Mouse (Mus musculus): ENCODE results near the gene Pdcd2. TPM values are rescaled to one million over a fixed set of nuclear protein-coding genes. Genes with fewer than 3 reads are reported as not detected.

Gene Pdcd2
- total RNA-seq (2014; rRNA removed; ENCODE audit: low replicate concordance) = 42.7 and 72.9 TPM in 2 replicates
- 28.5 and 29.6 TPM in 2 replicates for polyA plus RNA-seq (2015; fragmentation: Nextera tagmentation; extraction: Ambion mirVana)

GRCm38 (mm10) chr17:15526986-15527810 is at the start of gene Pdcd2:
Gene Pdcd2 (minus strand): TSS chr17:15527301.
- ATAC-seq (ENCODE audit: insufficient read depth, low read depth) (peak; percentile 99), DNase-seq (ENCODE audit: low spot score) (peak; percentile 85)
- Histone ChIP-seq H3K9ac (replicated peaks; ENCODE audit: low read depth, low read length) (peak within 1 kb of the TSS; percentile 56), H3K9me3 (replicated peaks; ENCODE audit: control insufficient read depth, low read length) (no peaks in the 10 kb centered on the region), H3K4me1 (ENCODE audit: control insufficient read depth, insufficient read depth) (peaks cover 8% of the 10 kb centered on the region), H3K4me2 (ENCODE audit: low read depth, low read length) (peak within 1 kb of the TSS; percentile 82), H3K36me3 (replicated peaks; ENCODE audit: control insufficient read depth, insufficient read depth, low read length) (peaks cover 28% of the 10 kb centered on the region), H3K27ac (ENCODE audit: low read depth) (peak within 1 kb of the TSS; percentile 84), H3K27me3 (ENCODE audit: control insufficient read depth, insufficient read depth, low read length) (no peaks in the 10 kb centered on the region), H3K4me3 (ENCODE audit: low read depth, low read length) (peak within 1 kb of the TSS; percentile 61)
- WGBS = under 1% methylated on average over 51 of the region's 55 CpGs
- TF ChIP-seq EP300 (IDR thresholded peaks at IDR 0.05; ENCODE audit: low read depth) (no peak), CTCF (IDR thresholded peaks at IDR 0.05; ENCODE audit: low read depth) (peak; percentile 33)

DNA sequence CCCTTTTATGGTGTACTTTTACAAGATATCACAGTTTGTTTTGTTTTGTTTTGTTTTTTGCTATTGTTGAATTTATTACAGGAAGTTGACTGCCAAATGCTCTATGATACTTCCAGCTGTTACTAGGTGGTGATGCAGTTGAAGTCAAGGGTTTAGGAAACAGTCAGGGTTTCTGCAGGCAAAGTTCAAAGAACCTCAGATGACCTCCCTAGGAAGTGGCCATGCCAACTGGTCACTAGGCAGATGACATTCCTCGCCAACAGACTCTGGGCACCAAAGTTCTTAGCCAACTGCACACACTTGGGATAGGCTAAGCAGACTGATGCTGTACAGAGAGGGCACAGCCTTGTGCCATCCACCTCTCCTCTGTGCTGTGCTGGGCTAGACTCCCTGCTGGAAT is 48.0 kb upstream of the Pdcd2 start:
- Histone ChIP-seq H3K36me3 (replicated peaks; ENCODE audit: control insufficient read depth, insufficient read depth, low read length) (no peaks in the 10 kb centered on the region), H3K4me3 (ENCODE audit: low read depth, low read length) (no peak overlapping the region), H3K4me2 (ENCODE audit: low read depth, low read length) (no peak overlapping the region), H3K27me3 (ENCODE audit: control insufficient read depth, insufficient read depth, low read length) (no peaks in the 10 kb centered on the region), H3K4me1 (ENCODE audit: control insufficient read depth, insufficient read depth) (no peaks in the 10 kb centered on the region), H3K9me3 (replicated peaks; ENCODE audit: control insufficient read depth, low read length) (no peaks in the 10 kb centered on the region), H3K9ac (replicated peaks; ENCODE audit: low read depth, low read length) (no peak overlapping the region), H3K27ac (ENCODE audit: low read depth) (no peak overlapping the region)
- no peak for ATAC-seq (ENCODE audit: insufficient read depth, low read depth)
- 52% methylated on average over 1 of the region's 1 CpGs for WGBS
- TF ChIP-seq CTCF (IDR thresholded peaks at IDR 0.05; ENCODE audit: low read depth) (no peak), EP300 (IDR thresholded peaks at IDR 0.05; ENCODE audit: low read depth) (no peak)
- no peak for DNase-seq (ENCODE audit: low spot score)

DNA sequence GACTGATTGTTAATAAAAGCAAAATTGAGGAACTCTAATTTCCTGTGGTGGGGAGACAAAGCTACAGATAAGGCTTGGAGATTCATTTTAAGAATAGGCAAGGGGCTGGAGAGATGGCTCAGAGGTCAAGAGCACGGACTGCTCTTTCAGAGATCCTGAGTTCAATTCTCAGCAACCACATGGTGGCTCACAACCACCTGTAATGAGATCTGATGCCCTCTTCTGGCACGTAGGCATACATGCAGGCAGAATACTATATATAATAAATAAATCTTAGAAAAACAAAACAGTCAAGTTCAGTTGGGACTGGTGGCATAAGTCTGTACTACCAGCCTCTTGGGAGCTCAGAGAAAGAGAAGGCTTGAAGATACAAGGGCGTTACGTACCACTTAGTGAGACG is 39.8 kb upstream of the Pdcd2 start:
- Histone ChIP-seq H3K9ac (replicated peaks; ENCODE audit: low read depth, low read length) (no peak overlapping the region), H3K4me1 (ENCODE audit: control insufficient read depth, insufficient read depth) (peaks cover 5% of the 10 kb centered on the region; the same call in 1 of the 2 replicates), H3K27me3 (ENCODE audit: control insufficient read depth, insufficient read depth, low read length) (no peaks in the 10 kb centered on the region), H3K4me2 (ENCODE audit: low read depth, low read length) (no peak overlapping the region), H3K9me3 (replicated peaks; ENCODE audit: control insufficient read depth, low read length) (no peaks in the 10 kb centered on the region), H3K27ac (ENCODE audit: low read depth) (no peak overlapping the region), H3K36me3 (replicated peaks; ENCODE audit: control insufficient read depth, insufficient read depth, low read length) (no peaks in the 10 kb centered on the region), H3K4me3 (ENCODE audit: low read depth, low read length) (no peak overlapping the region)
- 61% methylated on average over 5 of the region's 5 CpGs for WGBS
- ATAC-seq (ENCODE audit: insufficient read depth, low read depth) (no peak), DNase-seq (ENCODE audit: low spot score) (no peak)
- TF ChIP-seq CTCF (IDR thresholded peaks at IDR 0.05; ENCODE audit: low read depth) = no peak
- TF ChIP-seq EP300 (IDR thresholded peaks at IDR 0.05; ENCODE audit: low read depth) = no peak

GRCm38 (mm10) chr17:15564928-15565300 is 37.8 kb upstream of the Pdcd2 start:
- DNase-seq (ENCODE audit: low spot score) (no peak), ATAC-seq (ENCODE audit: insufficient read depth, low read depth) (no peak)
- peak overlapping the region; percentile 86 for H3K4me2 ChIP-seq (ENCODE audit: low read depth, low read length)
- 43% methylated on average over 12 of the region's 12 CpGs for WGBS
- no peaks in the 10 kb centered on the region for H3K9me3 ChIP-seq (replicated peaks; ENCODE audit: control insufficient read depth, low read length)
- H3K27ac ChIP-seq (ENCODE audit: low read depth) = no peak overlapping the region
- H3K9ac ChIP-seq (replicated peaks; ENCODE audit: low read depth, low read length) = peak overlapping the region; percentile 55; the same call in 1 of the 2 replicates
- peaks cover 5% of the 10 kb centered on the region; the same call in 1 of the 2 replicates for H3K4me1 ChIP-seq (ENCODE audit: control insufficient read depth, insufficient read depth)
- peak overlapping the region; percentile 67 for H3K4me3 ChIP-seq (ENCODE audit: low read depth, low read length)
- no peaks in the 10 kb centered on the region for H3K27me3 ChIP-seq (ENCODE audit: control insufficient read depth, insufficient read depth, low read length)
- TF ChIP-seq CTCF (IDR thresholded peaks at IDR 0.05; ENCODE audit: low read depth) (no peak), EP300 (IDR thresholded peaks at IDR 0.05; ENCODE audit: low read depth) (no peak)
- no peaks in the 10 kb centered on the region for H3K36me3 ChIP-seq (replicated peaks; ENCODE audit: control insufficient read depth, insufficient read depth, low read length)

DNA sequence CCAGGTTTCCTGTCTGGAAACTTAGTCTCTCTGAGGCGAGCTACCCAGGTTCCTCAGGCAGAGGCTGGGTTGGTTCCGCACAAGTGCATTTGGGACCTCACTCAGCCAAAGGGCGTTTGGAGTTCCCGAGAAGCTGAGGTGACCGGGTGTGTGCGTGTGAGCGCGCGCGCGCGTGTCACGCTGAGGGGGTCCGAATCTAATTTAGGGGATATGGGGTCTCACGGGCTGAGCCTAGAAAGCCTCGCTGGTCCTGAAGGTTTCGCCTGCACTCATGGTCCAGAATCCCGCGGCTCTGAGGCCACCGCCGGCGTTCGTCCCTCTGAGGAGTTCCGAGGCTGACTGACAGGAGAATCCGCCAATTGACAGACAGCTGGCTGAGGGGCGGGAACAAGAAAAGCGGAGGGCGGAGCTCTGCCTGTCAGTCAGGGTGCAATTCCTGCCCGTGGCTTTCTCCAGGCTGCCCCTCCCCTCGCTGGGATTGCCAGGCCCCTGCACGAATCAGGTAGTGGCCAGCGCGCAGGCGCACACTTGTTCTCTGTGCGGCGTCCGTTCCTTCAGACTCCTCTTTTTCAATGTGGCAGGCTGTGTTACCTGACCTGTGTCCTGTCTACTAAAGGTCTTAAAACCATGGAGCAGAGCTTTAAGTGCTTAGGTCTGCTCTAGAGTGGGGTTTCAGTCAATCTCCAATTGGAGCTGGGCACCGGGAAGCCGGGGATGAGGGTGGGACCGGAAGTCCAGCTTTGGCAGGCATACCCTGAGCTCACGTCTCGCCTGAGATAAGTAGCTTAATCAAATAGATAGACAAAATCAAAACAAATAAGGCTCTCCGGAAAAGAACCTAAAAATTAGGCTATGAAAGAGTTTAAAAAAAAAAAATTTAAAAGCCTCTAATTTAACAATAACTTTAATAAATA is 37.2 kb upstream of the Pdcd2 start, which contains the start of gene Prdm9:
Gene Prdm9 (minus strand): TSS at position 341 of the 914 bp plus-strand sequence.
- ATAC-seq (ENCODE audit: insufficient read depth, low read depth) (peak; percentile 99), DNase-seq (ENCODE audit: low spot score) (peak; percentile 97)
- no peaks in the 10 kb centered on the region for H3K27me3 ChIP-seq (ENCODE audit: control insufficient read depth, insufficient read depth, low read length)
- peak within 1 kb of the TSS; percentile 55 for H3K9ac ChIP-seq (replicated peaks; ENCODE audit: low read depth, low read length)
- WGBS = under 1% methylated on average over 43 of the region's 43 CpGs
- peak within 1 kb of the TSS; percentile 94 for H3K27ac ChIP-seq (ENCODE audit: low read depth)
- H3K9me3 ChIP-seq (replicated peaks; ENCODE audit: control insufficient read depth, low read length) = no peaks in the 10 kb centered on the region
- peaks cover 5% of the 10 kb centered on the region; the same call in 1 of the 2 replicates for H3K4me1 ChIP-seq (ENCODE audit: control insufficient read depth, insufficient read depth)
- TF ChIP-seq CTCF (IDR thresholded peaks at IDR 0.05; ENCODE audit: low read depth) (no peak), EP300 (IDR thresholded peaks at IDR 0.05; ENCODE audit: low read depth) (no peak)
- peak within 1 kb of the TSS; percentile 67 for H3K4me3 ChIP-seq (ENCODE audit: low read depth, low read length)
- peak within 1 kb of the TSS; percentile 86 for H3K4me2 ChIP-seq (ENCODE audit: low read depth, low read length)
- H3K36me3 ChIP-seq (replicated peaks; ENCODE audit: control insufficient read depth, insufficient read depth, low read length) = no peaks in the 10 kb centered on the region
